Mouse (Mus musculus): ENCODE data around the gene Nrip3. TPM values are rescaled to one million over a fixed set of nuclear protein-coding genes. Genes with fewer than 3 reads are reported as not detected.

Gene Nrip3
- total and polyA plus RNA-seq, 2 experiments: not detected

- Histone ChIP-seq H3K79me2 (ENCODE audit: control insufficient read depth, insufficient read depth, low read length) (no peaks in the 10 kb centered on the region), H3K4me1 (ENCODE audit: control insufficient read depth, insufficient read depth, low read length) (no peaks in the 10 kb centered on the region), H3K36me3 (ENCODE audit: control insufficient read depth, insufficient read depth, low read length) (no peaks in the 10 kb centered on the region), H3K9ac (ENCODE audit: low read depth, low read length) (no peak within 1 kb of the TSS), H3K4me3 (ENCODE audit: insufficient read depth, low read depth, low read length) (no peak within 1 kb of the TSS), H3K27ac (replicated peaks; ENCODE audit: insufficient read depth, low read depth, low read length) (no peak within 1 kb of the TSS), H3K27me3 (ENCODE audit: control insufficient read depth, insufficient read depth, low read length) (no peaks in the 10 kb centered on the region)
- 93% methylated on average over 5 of the region's 5 CpGs for WGBS
- no peak for TF ChIP-seq POLR2A (IDR thresholded peaks at IDR 0.05; ENCODE audit: extremely low read depth, insufficient read depth, low read length)
- TF ChIP-seq CTCF (IDR thresholded peaks at IDR 0.05; ENCODE audit: low read depth, low read length): no peak
- no peak for DNase-seq (ENCODE audit: extremely low read depth, low read depth, low spot score)
These were observed 58.1 kb downstream of the Nrip3 start, which contains the start of gene BC051019 for GRCm38 (mm10) chr7:109723697-109724096. Gene BC051019 (minus strand): TSS chr7:109723850.

GRCm38 (mm10) chr7:109723114-109723513 lies 58.7 kb downstream of the Nrip3 start:
- Histone ChIP-seq H3K36me3 (ENCODE audit: control insufficient read depth, insufficient read depth, low read length) (no peaks in the 10 kb centered on the region), H3K4me1 (ENCODE audit: control insufficient read depth, insufficient read depth, low read length) (no peaks in the 10 kb centered on the region), H3K4me3 (ENCODE audit: insufficient read depth, low read depth, low read length) (no peak overlapping the region), H3K27me3 (ENCODE audit: control insufficient read depth, insufficient read depth, low read length) (no peaks in the 10 kb centered on the region), H3K27ac (replicated peaks; ENCODE audit: insufficient read depth, low read depth, low read length) (no peak overlapping the region), H3K79me2 (ENCODE audit: control insufficient read depth, insufficient read depth, low read length) (no peaks in the 10 kb centered on the region), H3K9ac (ENCODE audit: low read depth, low read length) (no peak overlapping the region)
- no peak for DNase-seq (ENCODE audit: extremely low read depth, low read depth, low spot score)
- 97% methylated on average over 8 of the region's 8 CpGs for WGBS
- no peak for TF ChIP-seq CTCF (IDR thresholded peaks at IDR 0.05; ENCODE audit: low read depth, low read length)
- TF ChIP-seq POLR2A (IDR thresholded peaks at IDR 0.05; ENCODE audit: extremely low read depth, insufficient read depth, low read length): no peak

- H3K36me3 ChIP-seq (ENCODE audit: control insufficient read depth, insufficient read depth, low read length): no peaks in the 10 kb centered on the region
- WGBS: 96% methylated on average over 2 of the region's 2 CpGs
- TF ChIP-seq POLR2A (IDR thresholded peaks at IDR 0.05; ENCODE audit: extremely low read depth, insufficient read depth, low read length): no peak
- no peak; the same call in 1 of the 2 replicates for TF ChIP-seq CTCF (IDR thresholded peaks at IDR 0.05; ENCODE audit: low read depth, low read length)
- no peaks in the 10 kb centered on the region for H3K79me2 ChIP-seq (ENCODE audit: control insufficient read depth, insufficient read depth, low read length)
- H3K4me1 ChIP-seq (ENCODE audit: control insufficient read depth, insufficient read depth, low read length): no peaks in the 10 kb centered on the region
- H3K9ac ChIP-seq (ENCODE audit: low read depth, low read length): no peak overlapping the region
- no peak for DNase-seq (ENCODE audit: extremely low read depth, low read depth, low spot score)
- H3K4me3 ChIP-seq (ENCODE audit: insufficient read depth, low read depth, low read length): no peak overlapping the region
- no peaks in the 10 kb centered on the region for H3K27me3 ChIP-seq (ENCODE audit: control insufficient read depth, insufficient read depth, low read length)
- no peak overlapping the region for H3K27ac ChIP-seq (replicated peaks; ENCODE audit: insufficient read depth, low read depth, low read length)
These were observed 59.2 kb downstream of the Nrip3 start for GRCm38 (mm10) chr7:109722618-109723017.

- peak; percentile 15 for DNase-seq (ENCODE audit: extremely low read depth, low read depth, low spot score)
- no peaks in the 10 kb centered on the region for H3K27me3 ChIP-seq (ENCODE audit: control insufficient read depth, insufficient read depth, low read length)
- 68% methylated on average over 9 of the region's 9 CpGs for WGBS
These were observed 62.5 kb downstream of the Nrip3 start for GRCm38 (mm10) chr7:109719286-109719685.

GRCm38 (mm10) chr7:109713434-109713982 lies 68.3 kb downstream of the Nrip3 start:
- DNase-seq (ENCODE audit: extremely low read depth, low read depth, low spot score): no peak
- no peaks in the 10 kb centered on the region for H3K4me1 ChIP-seq (ENCODE audit: control insufficient read depth, insufficient read depth, low read length)
- H3K9ac ChIP-seq (ENCODE audit: low read depth, low read length): no peak overlapping the region
- no peak overlapping the region for H3K4me3 ChIP-seq (ENCODE audit: insufficient read depth, low read depth, low read length)
- H3K79me2 ChIP-seq (ENCODE audit: control insufficient read depth, insufficient read depth, low read length): no peaks in the 10 kb centered on the region
- no peak overlapping the region for H3K27ac ChIP-seq (replicated peaks; ENCODE audit: insufficient read depth, low read depth, low read length)
- 88% methylated on average over 2 of the region's 2 CpGs for WGBS
- H3K36me3 ChIP-seq (ENCODE audit: control insufficient read depth, insufficient read depth, low read length): peaks cover 28% of the 10 kb centered on the region
- TF ChIP-seq CTCF (IDR thresholded peaks at IDR 0.05; ENCODE audit: low read depth, low read length) (no peak), POLR2A (IDR thresholded peaks at IDR 0.05; ENCODE audit: extremely low read depth, insufficient read depth, low read length) (no peak)
- H3K27me3 ChIP-seq (ENCODE audit: control insufficient read depth, insufficient read depth, low read length): no peaks in the 10 kb centered on the region

More at GRCm38 (mm10) chr7:109719286-109719685, 62.5 kb downstream of the Nrip3 start:
- H3K4me3 ChIP-seq (ENCODE audit: insufficient read depth, low read depth, low read length): no peak overlapping the region
- no peak overlapping the region for H3K9ac ChIP-seq (ENCODE audit: low read depth, low read length)
- no peaks in the 10 kb centered on the region for H3K4me1 ChIP-seq (ENCODE audit: control insufficient read depth, insufficient read depth, low read length)
- H3K36me3 ChIP-seq (ENCODE audit: control insufficient read depth, insufficient read depth, low read length): no peaks in the 10 kb centered on the region
- no peaks in the 10 kb centered on the region for H3K79me2 ChIP-seq (ENCODE audit: control insufficient read depth, insufficient read depth, low read length)
- TF ChIP-seq POLR2A (IDR thresholded peaks at IDR 0.05; ENCODE audit: extremely low read depth, insufficient read depth, low read length): no peak
- TF ChIP-seq CTCF (IDR thresholded peaks at IDR 0.05; ENCODE audit: low read depth, low read length): 0 out of 2 replicates have a peak, but pooled peaks have one; percentile 10
- no peak overlapping the region for H3K27ac ChIP-seq (replicated peaks; ENCODE audit: insufficient read depth, low read depth, low read length)

- no peak for TF ChIP-seq POLR2A (IDR thresholded peaks at IDR 0.05; ENCODE audit: extremely low read depth, insufficient read depth, low read length)
- no peak for TF ChIP-seq CTCF (IDR thresholded peaks at IDR 0.05; ENCODE audit: low read depth, low read length)
- 97% methylated on average over 7 of the region's 7 CpGs for WGBS
- H3K4me3 ChIP-seq (ENCODE audit: insufficient read depth, low read depth, low read length): no peak overlapping the region
- H3K27ac ChIP-seq (replicated peaks; ENCODE audit: insufficient read depth, low read depth, low read length): no peak overlapping the region
- H3K27me3 ChIP-seq (ENCODE audit: control insufficient read depth, insufficient read depth, low read length): no peaks in the 10 kb centered on the region
- H3K36me3 ChIP-seq (ENCODE audit: control insufficient read depth, insufficient read depth, low read length): peaks cover 36% of the 10 kb centered on the region
- H3K9ac ChIP-seq (ENCODE audit: low read depth, low read length): no peak overlapping the region
- DNase-seq (ENCODE audit: extremely low read depth, low read depth, low spot score): no peak
- H3K79me2 ChIP-seq (ENCODE audit: control insufficient read depth, insufficient read depth, low read length): no peaks in the 10 kb centered on the region
- no peaks in the 10 kb centered on the region for H3K4me1 ChIP-seq (ENCODE audit: control insufficient read depth, insufficient read depth, low read length)
These were observed 69.6 kb downstream of the Nrip3 start for GRCm38 (mm10) chr7:109712198-109712597.

Data from liver, adult 2 months (tissue).